In genomic region chr4:100760416-100760815, GRCm38 (mm10) we compare ENCODE assay signal across 25 mouse cellular contexts. TPM values are rescaled to one million over a fixed set of nuclear protein-coding genes. Genes with fewer than 3 reads are reported as not detected.
DNase-seq lines count a peak whose midpoint lies in the region; ATAC-seq and TF ChIP-seq lines count a peak whose summit lies in the region.
"Had no signal": no experiment of that assay in that cellular context is flagged by ENCODE, and none has a peak within 500 bp of the region (broad histone marks: within the 10 kb centered on the region; RNA-seq: fewer than 3 reads in every experiment).

No protein-coding gene starts in this region.

- peak overlapping the region; percentile 37; the same call in 1 of the 2 replicates for H3K27ac ChIP-seq in kidney, adult 2 months (ENCODE audit: insufficient read depth, low read depth, low read length)
- H3K27ac ChIP-seq in lung, embryonic 16.5 days (ENCODE audit: low read length), result peak overlapping the region; percentile 17; the same call in 1 of the 2 replicates
- H3K27ac ChIP-seq: forebrain, embryonic 10.5 days; forebrain, embryonic 13.5 days; heart, embryonic 15.5 days; hindbrain, embryonic 10.5 days; hindbrain, embryonic 13.5 days had no signal

- DNase-seq in kidney, adult 2 months, result peak; percentile 41
- no peak for DNase-seq in kidney, postnatal 4 days
- DNase-seq in lung, adult 2 months, result peak; percentile 5
- no peak for DNase-seq in lung, postnatal 10 days
- peak; percentile 25 for DNase-seq in lung, postnatal 36 days
- no peak for DNase-seq in ovary, adult 18-20 months (ENCODE audit: low spot score)
- DNase-seq: adrenal gland, postnatal 10 days; adrenal gland, postnatal 36 days; cerebellum, adult 18-20 months; cerebellum, adult 9-10 months; cerebellum, postnatal 14 days; gastrocnemius, postnatal 10 days; gastrocnemius, postnatal 36 days; heart, postnatal 10 days; heart, postnatal 36 days had no signal

- H3K9me3 ChIP-seq in lung, embryonic 16.5 days (ENCODE audit: control insufficient read depth, low read length), result no peaks in the 10 kb centered on the region
- H3K9me3 ChIP-seq: forebrain, embryonic 10.5 days; forebrain, embryonic 13.5 days; heart, embryonic 15.5 days; hindbrain, embryonic 10.5 days; hindbrain, embryonic 13.5 days had no signal

- H3K27me3 ChIP-seq in kidney, adult 2 months (replicated peaks; ENCODE audit: control insufficient read depth, insufficient read depth, low read length), result no peaks in the 10 kb centered on the region
- H3K27me3 ChIP-seq in lung, embryonic 16.5 days (ENCODE audit: control insufficient read depth, insufficient read depth, low read depth, low read length), result no peaks in the 10 kb centered on the region; the same call in 1 of the 2 replicates
- H3K27me3 ChIP-seq: forebrain, embryonic 13.5 days had no signal

- no peak overlapping the region for H3K4me2 ChIP-seq in lung, embryonic 16.5 days (ENCODE audit: low read depth, low read length)
- H3K4me2 ChIP-seq: forebrain, embryonic 13.5 days; heart, embryonic 11.5 days; heart, embryonic 15.5 days; hindbrain, embryonic 13.5 days had no signal

- no peak for TF ChIP-seq CTCF in kidney, adult 2 months (conservative IDR thresholded peaks at IDR 0.05; ENCODE audit: insufficient read depth, insufficient read length, low read depth, low read length)
- TF ChIP-seq CTCF in lung, adult 2 months (IDR thresholded peaks at IDR 0.05; ENCODE audit: insufficient read depth, low read length), result no peak

- peak; percentile 86 for ATAC-seq in lung, embryonic 16.5 days (ENCODE audit: low read depth)
- no peak for ATAC-seq in CD4-positive, CD25-positive, alpha-beta regulatory T cell, adult 4 months
- ATAC-seq: activated CD4-positive, CD25-positive, alpha-beta regulatory T cell, adult 4 months; forebrain, embryonic 13.5 days; forebrain, embryonic 16.5 days had no signal

- no peak for TF ChIP-seq POLR2A in kidney, adult 2 months (IDR thresholded peaks at IDR 0.05; ENCODE audit: low read depth, low read length)
- no peak for TF ChIP-seq POLR2A in lung, adult 2 months (IDR thresholded peaks at IDR 0.05; ENCODE audit: borderline replicate concordance, extremely low read depth, low read depth, low read length)

- H3K4me3 ChIP-seq in kidney, adult 2 months (ENCODE audit: insufficient read depth, low read depth, low read length), result no peak overlapping the region
- H3K4me3 ChIP-seq in lung, adult 2 months (replicated peaks; ENCODE audit: extremely low read depth, low read depth, low read length), result no peak overlapping the region
- H3K4me3 ChIP-seq in lung, embryonic 16.5 days (ENCODE audit: low read length), result no peak overlapping the region
- H3K4me3 ChIP-seq: forebrain, embryonic 10.5 days; forebrain, embryonic 13.5 days; heart, embryonic 15.5 days; hindbrain, embryonic 10.5 days; hindbrain, embryonic 13.5 days had no signal

- no peak overlapping the region for H3K9ac ChIP-seq in lung, embryonic 16.5 days (ENCODE audit: low read length)
- H3K9ac ChIP-seq: forebrain, embryonic 13.5 days; heart, embryonic 15.5 days; hindbrain, embryonic 13.5 days had no signal

- no peaks in the 10 kb centered on the region for H3K36me3 ChIP-seq in kidney, adult 2 months (ENCODE audit: control insufficient read depth, insufficient read depth, low read length)
- no peaks in the 10 kb centered on the region for H3K36me3 ChIP-seq in lung, embryonic 16.5 days (ENCODE audit: control insufficient read depth, insufficient read depth, low read length)
- H3K36me3 ChIP-seq: forebrain, embryonic 10.5 days; heart, embryonic 15.5 days; hindbrain, embryonic 10.5 days; hindbrain, embryonic 13.5 days had no signal

- H3K4me1 ChIP-seq in kidney, adult 2 months (ENCODE audit: control insufficient read depth, insufficient read depth, low read length), result no peaks in the 10 kb centered on the region
- no peaks in the 10 kb centered on the region for H3K4me1 ChIP-seq in lung, adult 2 months (ENCODE audit: control insufficient read depth, insufficient read depth, low read length)
- H3K4me1 ChIP-seq in lung, embryonic 16.5 days (replicated peaks; ENCODE audit: control insufficient read depth, insufficient read depth, low read length), result peaks cover 3% of the 10 kb centered on the region; the same call in 1 of the 2 replicates
- H3K4me1 ChIP-seq: forebrain, embryonic 10.5 days; forebrain, embryonic 13.5 days; heart, embryonic 15.5 days; hindbrain, embryonic 10.5 days; hindbrain, embryonic 13.5 days had no signal

- WGBS in kidney, adult 2 months, result 80% methylated on average over 5 of the region's 5 CpGs
- 68% methylated on average over 5 of the region's 5 CpGs for WGBS in lung, adult 2 months
- 48% methylated on average over 5 of the region's 5 CpGs for WGBS in lung, embryonic 16.5 days

RNA-seq across cellular contexts. Expression of gene Cachd1, which starts 16.1 kb away (rescaled TPM):
- polyA plus RNA-seq in kidney, adult 2 months (2012; rRNA removed), result 61.0 and 69.3 TPM in 2 replicates
- 41.8 and 43.1 TPM in 2 replicates for polyA plus RNA-seq in lung, adult 2 months (2012; rRNA removed)
- 9.0 and 10.5 TPM in 2 replicates for polyA plus RNA-seq in lung, embryonic 16.5 days (2015; fragmentation: Nextera tagmentation; extraction: Ambion mirVana)
- not detected for polyA plus RNA-seq in CD4-positive, CD25-positive, alpha-beta regulatory T cell, adult 4 months (2017; shearing (Covaris generic))
- polyA plus RNA-seq: activated CD4-positive, CD25-positive, alpha-beta regulatory T cell, adult 4 months had no signal

Comparison
In these comparisons a context has a peak if more than half of its experiments do, and no peak if none do; other contexts are left out.
1. DNase-seq: peak in kidney, adult 2 months (single experiment), lung, adult 2 months (single experiment) and lung, postnatal 36 days (single experiment); none in kidney, postnatal 4 days (0 of 2), lung, postnatal 10 days (single experiment) and ovary, adult 18-20 months (single experiment).